Mouse (Mus musculus) stomach, embryonic 16.5 days (tissue): ENCODE measurements around the gene Zfp142. TPM values are rescaled to one million over a fixed set of nuclear protein-coding genes. Genes with fewer than 3 reads are reported as not detected.

ENCODE experiments used
- ATAC-seq: fragments of 200-750 bp; cut with Nextera tagmentation; 2 replicates; pipeline ENCODE4 v1.8.0; 2017; ENCODE audit warnings: moderate number of reproducible peaks, moderate TSS enrichment; ENCODE audit not compliant: insufficient read depth, low FRiP score
- H3K27ac ChIP-seq: fragments of 300-500 bp; sonication (generic); 2 replicates; pipeline ENCODE4 v1.5.1; 2014; ENCODE audit warnings: low read length
- H3K27me3 ChIP-seq: fragments of 300-500 bp; sonication (generic); 2 replicates; pipeline ENCODE4 v1.6.1; 2014; ENCODE audit warnings: low read length, control low read depth, mixed read lengths; ENCODE audit not compliant: control insufficient read depth, insufficient read depth
- H3K36me3 ChIP-seq: fragments of 300-500 bp; sonication (generic); 2 replicates; pipeline ENCODE4 v1.6.1; 2014; ENCODE audit warnings: low read length; ENCODE audit not compliant: control insufficient read depth, insufficient read depth
- H3K4me1 ChIP-seq: fragments of 300-500 bp; sonication (generic); 2 replicates; pipeline ENCODE4 v1.6.1; 2014; ENCODE audit warnings: low read length, control low read depth, mixed read lengths; ENCODE audit not compliant: control insufficient read depth, insufficient read depth
- H3K4me2 ChIP-seq: fragments of 300-500 bp; sonication (generic); 2 replicates; pipeline ENCODE4 v1.6.1; 2014; ENCODE audit warnings: low read depth, low read length, mixed read lengths
- H3K4me3 ChIP-seq: fragments of 300-500 bp; sonication (generic); replicated peaks from 2 replicates; pipeline ENCODE4 v1.5.1; 2014; ENCODE audit warnings: mild to moderate bottlenecking, low read length
- H3K9ac ChIP-seq: fragments of 300-500 bp; sonication (generic); 2 replicates; pipeline ENCODE4 v1.6.1; 2014; ENCODE audit warnings: low read length
- H3K9me3 ChIP-seq: fragments of 300-500 bp; sonication (generic); replicated peaks from 2 replicates; pipeline ENCODE4 v1.6.1; 2016; ENCODE audit warnings: low read length, control low read depth; ENCODE audit not compliant: control insufficient read depth
- WGBS: fragments of 180-500 bp; shearing (Covaris S2); extraction: QIAGEN DNeasy Blood & Tissue Kit; methylation state at CpG from one replicate; pipeline ENCODE4 v1.1.7; 2014; 5-methylcytosine and 5-hydroxymethylcytosine counted together
- microRNA-seq: library from miRNA; unstranded; fragments of <30 nt; microRNA quantifications from one replicate; pipeline ENCODE4, GENCODE M21; 2016
- polyA plus RNA-seq: library from polyadenylated mRNA; unstranded; fragments of >200 nt; fragmentation: Nextera tagmentation; extraction: Ambion mirVana; gene quantifications from 2 replicates; pipeline ENCODE4 v1.2.1, GENCODE M21; 2015

The Zfp142 gene
- polyA plus RNA-seq, 1 experiment from 2014 or later = 5.3 TPM

DNA sequence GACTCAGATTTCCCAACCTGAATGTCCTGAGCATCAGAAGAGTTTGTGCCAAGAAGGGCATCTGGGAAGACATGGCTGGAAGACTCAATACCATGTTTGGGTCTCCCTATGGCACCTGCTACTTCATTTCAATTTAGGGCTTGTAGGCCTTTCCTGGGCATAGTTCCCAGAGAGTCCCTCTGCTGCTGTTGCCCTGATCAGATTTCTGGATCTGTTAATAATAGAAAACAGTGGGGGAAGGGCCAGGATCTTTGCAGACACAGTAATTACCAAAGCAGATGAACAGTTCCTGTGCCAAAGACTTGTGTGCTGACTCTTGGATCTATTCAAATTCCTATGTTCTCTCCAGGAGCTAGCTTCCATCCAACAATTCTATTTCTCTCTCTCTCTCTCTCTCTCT, 49.4 kb downstream of the Zfp142 start:
- Histone ChIP-seq H3K4me3 (no peak overlapping the region), H3K4me2 (no peak overlapping the region), H3K4me1 (no peaks in the 10 kb centered on the region; the same call in 1 of the 2 replicates), H3K9ac (no peak overlapping the region), H3K27me3 (no peaks in the 10 kb centered on the region), H3K27ac (no peak overlapping the region), H3K9me3 (no peaks in the 10 kb centered on the region), H3K36me3 (no peaks in the 10 kb centered on the region)
- ATAC-seq = no peak

DNA sequence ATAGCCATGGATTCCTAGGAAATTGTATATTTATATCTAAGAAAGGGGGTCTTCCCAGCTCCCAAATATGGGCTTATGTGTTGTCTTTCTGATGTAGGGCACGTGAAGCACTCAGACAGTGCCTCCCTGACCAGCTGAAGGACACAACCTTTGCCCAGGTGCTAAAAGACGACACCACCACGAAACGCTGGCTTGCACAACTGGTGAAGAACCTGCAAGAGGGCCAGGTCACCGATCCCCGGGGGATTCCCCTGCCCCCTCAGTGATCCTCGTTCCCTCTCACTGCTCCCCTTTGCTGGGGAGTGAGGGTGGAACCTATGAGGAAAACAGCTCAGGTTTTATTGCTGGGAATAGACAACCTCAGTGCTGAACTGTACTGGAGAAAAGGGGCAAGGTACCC, 59.5 kb downstream of the Zfp142 start:
- no peak for ATAC-seq
- Histone ChIP-seq H3K36me3 (peaks cover 22% of the 10 kb centered on the region), H3K27ac (no peak overlapping the region), H3K4me2 (no peak overlapping the region), H3K27me3 (no peaks in the 10 kb centered on the region), H3K4me1 (no peaks in the 10 kb centered on the region), H3K9me3 (no peaks in the 10 kb centered on the region), H3K4me3 (no peak overlapping the region), H3K9ac (no peak overlapping the region)
- 91% methylated on average over 7 of the region's 7 CpGs for WGBS

DNA sequence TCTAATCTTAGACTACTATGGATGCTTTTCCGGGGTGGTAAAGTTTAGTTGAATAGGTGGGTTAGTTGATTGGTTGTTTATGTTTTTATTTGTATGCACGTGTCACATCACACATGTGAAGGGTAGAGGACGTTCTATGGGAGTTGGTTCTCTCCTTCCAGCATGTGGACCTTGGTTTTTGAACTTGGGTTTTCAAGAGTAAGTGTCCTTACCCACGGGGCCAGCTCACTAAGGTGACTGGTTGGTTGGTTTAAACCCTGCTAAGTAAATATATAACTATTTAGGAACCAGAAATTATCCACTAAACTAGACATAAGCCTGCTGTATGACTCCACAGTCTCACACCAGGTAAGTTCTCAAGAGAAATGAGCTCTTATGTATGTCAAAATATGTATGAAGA, 63.3 kb downstream of the Zfp142 start:
- Histone ChIP-seq H3K4me2 (no peak overlapping the region), H3K4me3 (no peak overlapping the region), H3K4me1 (no peaks in the 10 kb centered on the region), H3K36me3 (peaks cover 19% of the 10 kb centered on the region), H3K27ac (no peak overlapping the region), H3K27me3 (no peaks in the 10 kb centered on the region), H3K9me3 (no peaks in the 10 kb centered on the region), H3K9ac (no peak overlapping the region)
- WGBS = 87% methylated on average over 4 of the region's 4 CpGs
- ATAC-seq = no peak

DNA sequence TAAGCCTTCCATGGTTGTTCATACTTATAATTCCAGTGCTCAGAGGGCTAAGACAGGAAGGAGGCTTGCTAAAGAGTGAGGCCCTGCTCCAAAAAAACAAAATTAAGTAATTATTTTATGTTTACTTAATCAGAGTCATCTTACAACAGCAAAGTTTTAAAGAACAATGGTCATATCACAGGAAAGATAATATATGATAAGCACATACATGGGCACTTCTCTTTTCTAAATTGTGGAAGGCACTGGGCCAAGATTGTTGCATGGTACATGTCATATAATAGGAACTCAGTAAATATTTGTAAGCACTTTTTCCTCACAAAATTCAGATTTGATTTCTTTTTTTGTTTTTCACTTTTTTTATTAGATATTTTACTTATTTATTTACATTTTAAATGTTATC, 68.2 kb downstream of the Zfp142 start:
- Histone ChIP-seq H3K36me3 (peaks cover 9% of the 10 kb centered on the region), H3K9ac (no peak overlapping the region), H3K27ac (no peak overlapping the region), H3K4me3 (no peak overlapping the region), H3K4me2 (no peak overlapping the region), H3K4me1 (no peaks in the 10 kb centered on the region), H3K27me3 (no peaks in the 10 kb centered on the region), H3K9me3 (no peaks in the 10 kb centered on the region)
- no peak for ATAC-seq

Small RNA genes lying within 50 kb of the gene (microRNA-seq; reads per million reads assigned to microRNA genes)
- not detected for gene Gm25035

Other genes with a start within 250 kb of the Zfp142 start
- 0.66 and 0.77 TPM in 2 replicates for gene Catip, start 226.1 kb downstream of the Zfp142 start, polyA plus RNA-seq
- gene Slc11a1, start 213.1 kb downstream of the Zfp142 start, polyA plus RNA-seq = 7.7 and 8.7 TPM in 2 replicates
- gene Ctdsp1, start 196.7 kb downstream of the Zfp142 start, polyA plus RNA-seq = 77.9 and 88.9 TPM in 2 replicates
- 29.1 and 29.8 TPM in 2 replicates for gene Vil1, start 178.9 kb downstream of the Zfp142 start, polyA plus RNA-seq
- 45.8 and 46.3 TPM in 2 replicates for gene Cnot9, start 82.2 kb downstream of the Zfp142 start, polyA plus RNA-seq
- 0.25 and 0.93 TPM in 2 replicates for gene Plcd4, start 45.4 kb downstream of the Zfp142 start, polyA plus RNA-seq
- 26.4 and 27.0 TPM in 2 replicates for gene Usp37, start 44.0 kb downstream of the Zfp142 start, polyA plus RNA-seq
- gene Bcs1l, start within 50 bp of the Zfp142 start, polyA plus RNA-seq = 17.0 and 17.2 TPM in 2 replicates
- 32.1 and 33.2 TPM in 2 replicates for gene Rnf25, start 13.2 kb upstream of the Zfp142 start, polyA plus RNA-seq
- 5.2 and 5.4 TPM in 2 replicates for gene Stk36, start 13.2 kb upstream of the Zfp142 start, polyA plus RNA-seq
- 11.4 and 14.4 TPM in 2 replicates for gene Ttll4, start 73.5 kb upstream of the Zfp142 start, polyA plus RNA-seq
- gene Cyp27a1, start 125.3 kb upstream of the Zfp142 start, polyA plus RNA-seq = 10.4 and 11.3 TPM in 2 replicates
- gene Prkag3, start 161.0 kb upstream of the Zfp142 start, polyA plus RNA-seq = 0.31 and 1.8 TPM in 2 replicates
- 2.4 and 2.8 TPM in 2 replicates for gene Wnt6, start 183.6 kb upstream of the Zfp142 start, polyA plus RNA-seq
- gene Wnt10a, start 203.3 kb upstream of the Zfp142 start, polyA plus RNA-seq = 2.9 and 3.2 TPM in 2 replicates